Mouse (Mus musculus): ENCODE measurements at regions not wholly inside any gene's neighbourhood (a gene's known extent, or its start where the extent isn't known, plus 50 kb on each side); places are given as distances from the start of the nearest gene placed in this dataset.

- ChIA-PET POLR2A (no interaction called here), CTCF (interaction anchor here in 3 of 4 experiments (0.5 to 0.8 kb wide), 4 partner anchors 23 to 670 kb away, joined by 3 read pairs; partner anchors contain the start of gene Lrif1 (in 1 of the 3))
Observed at GRCm38 (mm10) chr3:106879994-106880393, 53.9 kb upstream of the Olfr266 start.

- ChIA-PET POLR2A (no interaction called here), CTCF (interaction anchor here in 3 of 4 experiments (0.6 to 1.4 kb wide), 7 partner anchors 23 to 476 kb away, joined by 3 to 7 read pairs (median 3); no protein-coding TSS in a partner anchor)
Observed at GRCm38 (mm10) chr3:106903198-106903597, 77.1 kb upstream of the Olfr266 start.

- POLR2A ChIA-PET = no interaction called here
- CTCF ChIA-PET = interaction anchor here in 1 of 4 experiments (0.5 kb wide), 1 partner anchor 231 kb away, joined by 4 read pairs; no protein-coding TSS in a partner anchor
Observed at GRCm38 (mm10) chr3:106906668-106907067, 80.6 kb upstream of the Olfr266 start.

- POLR2A ChIA-PET = no interaction called here
Observed at GRCm38 (mm10) chr3:106936067-106936466, 99.9 kb upstream of the Kcna3 start.

GRCm38 (mm10) chr3:106940095-106940494 is 95.9 kb upstream of the Kcna3 start:
- ChIA-PET CTCF (no interaction called here), POLR2A (no interaction called here)

More at GRCm38 (mm10) chr3:106936067-106936466, 99.9 kb upstream of the Kcna3 start:
- CTCF ChIA-PET = no interaction called here

- POLR2A ChIA-PET = no interaction called here
- CTCF ChIA-PET = no interaction called here
Observed at GRCm38 (mm10) chr3:106955555-106956446, 80.2 kb upstream of the Kcna3 start.

- ChIA-PET CTCF (no interaction called here), POLR2A (interaction anchor here in 1 of 4 experiments (0.6 kb wide), 1 partner anchor 13 kb away, joined by 3 read pairs; no protein-coding TSS in a partner anchor)
Observed at GRCm38 (mm10) chr3:106957162-106957895, 78.6 kb upstream of the Kcna3 start.

GRCm38 (mm10) chr3:106958194-106958593 is 77.8 kb upstream of the Kcna3 start:
- CTCF ChIA-PET = no interaction called here
- POLR2A ChIA-PET = interaction anchor here in 1 of 4 experiments (0.6 kb wide), 1 partner anchor 12 kb away, joined by 3 read pairs; no protein-coding TSS in a partner anchor

- ChIA-PET CTCF (no interaction called here), POLR2A (interaction anchor here in 1 of 4 experiments (0.6 kb wide), 1 partner anchor 1776 kb away, joined by 3 read pairs; no protein-coding TSS in a partner anchor)
Observed at GRCm38 (mm10) chr3:106960596-106960995, 75.4 kb upstream of the Kcna3 start.

- POLR2A ChIA-PET = no interaction called here
- CTCF ChIA-PET = no interaction called here
Observed at GRCm38 (mm10) chr3:106962466-106962865, 73.5 kb upstream of the Kcna3 start.

GRCm38 (mm10) chr3:106966198-106966597 is 69.8 kb upstream of the Kcna3 start:
- CTCF ChIA-PET = no interaction called here
- POLR2A ChIA-PET = interaction anchor here in 1 of 4 experiments (0.7 kb wide), 1 partner anchor 155 kb away, joined by 3 read pairs; no protein-coding TSS in a partner anchor

GRCm38 (mm10) chr3:106967479-106967878 is 68.5 kb upstream of the Kcna3 start:
- ChIA-PET POLR2A (no interaction called here), CTCF (interaction anchor here in 1 of 4 experiments (0.7 kb wide), 1 partner anchor 51 kb away, joined by 3 read pairs; no protein-coding TSS in a partner anchor)

- CTCF ChIA-PET = interaction anchor here in 1 of 4 experiments (0.6 kb wide), 1 partner anchor 576 kb away, joined by 3 read pairs; no protein-coding TSS in a partner anchor
Observed at GRCm38 (mm10) chr3:106974114-106974789, 61.7 kb upstream of the Kcna3 start.

GRCm38 (mm10) chr3:106978728-106979127 is 57.2 kb upstream of the Kcna3 start:
- ChIA-PET CTCF (interaction anchor here in 1 of 4 experiments (0.6 kb wide), 1 partner anchor 99 kb away, joined by 3 read pairs; no protein-coding TSS in a partner anchor), POLR2A (interaction anchor here in 1 of 4 experiments (1.2 kb wide), 1 partner anchor 10 kb away, joined by 3 read pairs; no protein-coding TSS in a partner anchor)

More at GRCm38 (mm10) chr3:106974114-106974789, 61.7 kb upstream of the Kcna3 start:
- POLR2A ChIA-PET = no interaction called here

- CTCF ChIA-PET = no interaction called here
- POLR2A ChIA-PET = interaction anchor here in 2 of 4 experiments (0.6 kb wide), 2 partner anchors 21 to 1060 kb away, joined by 3 read pairs; no protein-coding TSS in a partner anchor
Observed at GRCm38 (mm10) chr3:106980914-106981313, 55.1 kb upstream of the Kcna3 start.

- CTCF ChIA-PET = interaction anchor here in 1 of 4 experiments (0.6 kb wide), 1 partner anchor 1559 kb away, joined by 5 read pairs; no protein-coding TSS in a partner anchor
- POLR2A ChIA-PET = interaction anchor here in 2 of 4 experiments (0.6 to 0.7 kb wide), 3 partner anchors 9 to 1060 kb away, joined by 3 read pairs; no protein-coding TSS in a partner anchor
Observed at GRCm38 (mm10) chr3:106981323-106981722, 54.6 kb upstream of the Kcna3 start.

GRCm38 (mm10) chr3:106984231-106984630 is 51.7 kb upstream of the Kcna3 start:
- CTCF ChIA-PET = interaction anchor here in 1 of 4 experiments (0.6 kb wide), 2 partner anchors 436 to 640 kb away, joined by 4 to 6 read pairs; no protein-coding TSS in a partner anchor
- POLR2A ChIA-PET = no interaction called here

Data from embryonic stem cell, embryonic (primary cell).